In genomic region chr12:80922869-80923268, GRCm38 (mm10) we compare ENCODE assay signal across 10 mouse cellular contexts. TPM values are rescaled to one million over a fixed set of nuclear protein-coding genes. Genes with fewer than 3 reads are reported as not detected.
DNase-seq lines count a peak whose midpoint lies in the region; ATAC-seq and TF ChIP-seq lines count a peak whose summit lies in the region.
"Had no signal": no experiment of that assay in that cellular context is flagged by ENCODE, and none has a peak within 500 bp of the region (broad histone marks: within the 10 kb centered on the region; RNA-seq: fewer than 3 reads in every experiment).

No protein-coding gene starts in this region.

- WGBS in heart, embryonic 16.5 days: 15% methylated on average over 7 of the region's 7 CpGs
- WGBS in midbrain, postnatal 0 days: 14% methylated on average over 7 of the region's 7 CpGs

- peak overlapping the region; percentile 12; the same call in 1 of the 2 replicates for H3K4me2 ChIP-seq in heart, embryonic 16.5 days (ENCODE audit: low read depth, low read length)
- H3K4me2 ChIP-seq in midbrain, postnatal 0 days (ENCODE audit: low read depth, low read length, poor library complexity, severe bottlenecking): peak overlapping the region; percentile 38

- ATAC-seq in heart, embryonic 16.5 days (replicated peaks; ENCODE audit: extremely low read depth, insufficient read depth, low FRiP score): no peak
- peak; percentile 47; the same call in 1 of the 2 replicates for ATAC-seq in midbrain, postnatal 0 days (ENCODE audit: low FRiP score)

- no peaks in the 10 kb centered on the region for H3K9me3 ChIP-seq in heart, embryonic 16.5 days (replicated peaks; ENCODE audit: control insufficient read depth, low read length)
- no peaks in the 10 kb centered on the region for H3K9me3 ChIP-seq in midbrain, postnatal 0 days (ENCODE audit: low read length)
- H3K9me3 ChIP-seq: G1E had no signal

- H3K4me1 ChIP-seq in heart, embryonic 16.5 days (ENCODE audit: control insufficient read depth, insufficient read depth, low read length): peaks cover 3% of the 10 kb centered on the region; the same call in 1 of the 2 replicates
- H3K4me1 ChIP-seq in cortical plate, adult 2 months (ENCODE audit: control insufficient read depth, insufficient read depth, low read length): no peaks in the 10 kb centered on the region
- no peaks in the 10 kb centered on the region for H3K4me1 ChIP-seq in midbrain, postnatal 0 days (ENCODE audit: insufficient read depth, low read length)

- no peaks in the 10 kb centered on the region for H3K27me3 ChIP-seq in heart, embryonic 16.5 days (ENCODE audit: control insufficient read depth, insufficient read depth, low read length)
- no peaks in the 10 kb centered on the region for H3K27me3 ChIP-seq in midbrain, postnatal 0 days (ENCODE audit: insufficient read depth, low read length)

- no peak for DNase-seq in heart, postnatal 4 days
- DNase-seq in kidney, postnatal 4 days: peak; percentile 54 to 71
- DNase-seq in midbrain, postnatal 0 days (ENCODE audit: low spot score): peak; percentile 24
- no peak for DNase-seq in layer of hippocampus, postnatal 25 days (ENCODE audit: extremely low spot score in 1 of 2, low spot score in 1 of 2)
- no peak for DNase-seq in adrenal gland, postnatal 36 days
- DNase-seq in spleen, adult 12 weeks (ENCODE audit: low spot score): no peak

- H3K9ac ChIP-seq in heart, embryonic 16.5 days (ENCODE audit: low read length): no peak overlapping the region
- no peak overlapping the region for H3K9ac ChIP-seq in midbrain, postnatal 0 days (replicated peaks; ENCODE audit: low read length, poor library complexity, severe bottlenecking)

- TF ChIP-seq CTCF in cortical plate, adult 2 months (IDR thresholded peaks at IDR 0.05; ENCODE audit: extremely low read depth, insufficient read depth, low read length): no peak
- no peak for TF ChIP-seq CTCF in midbrain, postnatal 0 days (IDR thresholded peaks at IDR 0.05)

- no peak for TF ChIP-seq POLR2A in cortical plate, adult 2 months (IDR thresholded peaks at IDR 0.05; ENCODE audit: extremely low read depth, insufficient read depth, low read length)

- no peak overlapping the region for H3K27ac ChIP-seq in heart, embryonic 16.5 days (ENCODE audit: low read length)
- H3K27ac ChIP-seq in cortical plate, adult 2 months (ENCODE audit: insufficient read depth, low read length): no peak overlapping the region
- no peak overlapping the region for H3K27ac ChIP-seq in midbrain, postnatal 0 days (ENCODE audit: low read depth, low read length)

- H3K36me3 ChIP-seq in heart, embryonic 16.5 days (ENCODE audit: control insufficient read depth, insufficient read depth): no peaks in the 10 kb centered on the region
- no peaks in the 10 kb centered on the region for H3K36me3 ChIP-seq in midbrain, postnatal 0 days (ENCODE audit: insufficient read depth, low read length)
- H3K36me3 ChIP-seq: G1E had no signal

- no peak overlapping the region for H3K4me3 ChIP-seq in heart, embryonic 16.5 days (ENCODE audit: low read length)
- H3K4me3 ChIP-seq in cortical plate, adult 2 months (ENCODE audit: insufficient read depth, low read length): 0 out of 2 replicates have a peak overlapping the region, but pooled peaks have one; percentile 7
- H3K4me3 ChIP-seq in midbrain, postnatal 0 days (ENCODE audit: low read depth, low read length): peak overlapping the region; percentile 12; the same call in 1 of the 2 replicates

RNA-seq across cellular contexts. Expression of gene Srsf5, which starts 22.4 kb away (rescaled TPM):
- polyA plus RNA-seq in heart, embryonic 16.5 days (2015; fragmentation: Nextera tagmentation; extraction: Ambion mirVana): 318 and 345 TPM in 2 replicates
- total RNA-seq in heart, postnatal 4 days (2021): 100 to 1,000 TPM; 317 to 328 TPM
- polyA plus RNA-seq in cortical plate, adult 2 months (2012; rRNA removed): 627 and 699 TPM in 2 replicates
- total RNA-seq in midbrain, postnatal 0 days (2014; rRNA removed): 252 and 341 TPM in 2 replicates
- polyA plus RNA-seq in midbrain, postnatal 0 days (2015; fragmentation: Nextera tagmentation; extraction: Ambion mirVana): 422 and 475 TPM in 2 replicates
- 100 to 1,000 TPM; 240 to 377 TPM for total RNA-seq in layer of hippocampus, postnatal 25 days (2021)
- 100 to 1,000 TPM; 277 to 316 TPM for total RNA-seq in adrenal gland, postnatal 36 days (2021)

RNA-seq across cellular contexts. Expression of gene Slc10a1, which starts 45.6 kb away (rescaled TPM):
- 0.35 and 0.41 TPM in 2 replicates for polyA plus RNA-seq in heart, embryonic 16.5 days (2015; fragmentation: Nextera tagmentation; extraction: Ambion mirVana)
- not detected for total RNA-seq in heart, postnatal 4 days (2021)
- not detected in 2 replicates for polyA plus RNA-seq in cortical plate, adult 2 months (2012; rRNA removed)
- total RNA-seq in midbrain, postnatal 0 days (2014; rRNA removed): not detected in 2 replicates
- 0.12 TPM in 1 of 2 replicates, not detected in the other for polyA plus RNA-seq in midbrain, postnatal 0 days (2015; fragmentation: Nextera tagmentation; extraction: Ambion mirVana)
- total RNA-seq in layer of hippocampus, postnatal 25 days (2021): not detected
- not detected for total RNA-seq in adrenal gland, postnatal 36 days (2021)
- polyA plus RNA-seq: frontal cortex, adult 2 months; G1E had no signal

Comparison
In these comparisons a context has a peak if more than half of its experiments do, and no peak if none do; other contexts are left out.
1. DNase-seq: peak in kidney, postnatal 4 days (2 of 2) and midbrain, postnatal 0 days (single experiment); none in heart, postnatal 4 days (single experiment), layer of hippocampus, postnatal 25 days (0 of 2), adrenal gland, postnatal 36 days (0 of 2) and spleen, adult 12 weeks (single experiment).